Mouse (Mus musculus): ENCODE data around the gene Bach2. TPM values are rescaled to one million over a fixed set of nuclear protein-coding genes. Genes with fewer than 3 reads are reported as not detected.

Bach2 gene
- polyA plus RNA-seq, 1 experiment from 2014 or later: 6.7 TPM

DNA sequence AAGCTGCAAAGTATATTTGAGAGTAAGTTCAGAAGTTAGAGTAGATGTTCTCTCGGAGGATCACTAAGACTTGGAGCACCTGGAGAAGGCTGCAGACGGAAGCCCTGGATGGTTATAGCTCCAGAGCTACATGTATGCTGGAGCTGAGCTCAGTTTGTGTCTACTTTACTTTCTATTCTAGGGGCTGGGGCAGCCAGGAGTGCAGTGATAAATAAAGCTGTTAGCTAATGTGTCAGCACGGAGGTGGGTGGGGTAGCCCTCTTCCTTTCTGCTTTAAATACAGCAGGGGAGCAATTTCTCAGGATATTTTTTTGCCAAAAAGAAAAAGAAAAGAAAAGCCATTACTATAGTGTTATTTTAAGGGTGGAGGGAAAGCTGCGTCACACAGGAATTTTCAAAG, 98.0 kb downstream of the Bach2 start:
- ATAC-seq (replicated peaks; ENCODE audit: low FRiP score, low TSS enrichment, low read depth) (no peak), DNase-seq (ENCODE audit: low spot score) (no peak)
- no peak overlapping the region for H3K4me3 ChIP-seq (ENCODE audit: low read depth, low read length)
- H3K9me3 ChIP-seq (ENCODE audit: control insufficient read depth, low read length): no peaks in the 10 kb centered on the region
- WGBS: 33% methylated on average over 4 of the region's 4 CpGs
- H3K4me2 ChIP-seq (ENCODE audit: low read length): no peak overlapping the region
- H3K9ac ChIP-seq (ENCODE audit: low read length): no peak overlapping the region
- H3K4me1 ChIP-seq (replicated peaks; ENCODE audit: control insufficient read depth, insufficient read depth, low read length): peaks cover 20% of the 10 kb centered on the region
- H3K27ac ChIP-seq (ENCODE audit: low read depth): no peak overlapping the region
- H3K36me3 ChIP-seq (ENCODE audit: control insufficient read depth, insufficient read depth, low read length): no peaks in the 10 kb centered on the region
- H3K27me3 ChIP-seq (replicated peaks; ENCODE audit: control insufficient read depth, insufficient read depth, low read length): no peaks in the 10 kb centered on the region

- H3K27me3 ChIP-seq (replicated peaks; ENCODE audit: control insufficient read depth, insufficient read depth, low read length): no peaks in the 10 kb centered on the region
- peak overlapping the region; percentile 4; the same call in 1 of the 2 replicates for H3K4me2 ChIP-seq (ENCODE audit: low read length)
Observed at GRCm38 (mm10) chr4:32337638-32338037, 99.0 kb downstream of the Bach2 start.

DNA sequence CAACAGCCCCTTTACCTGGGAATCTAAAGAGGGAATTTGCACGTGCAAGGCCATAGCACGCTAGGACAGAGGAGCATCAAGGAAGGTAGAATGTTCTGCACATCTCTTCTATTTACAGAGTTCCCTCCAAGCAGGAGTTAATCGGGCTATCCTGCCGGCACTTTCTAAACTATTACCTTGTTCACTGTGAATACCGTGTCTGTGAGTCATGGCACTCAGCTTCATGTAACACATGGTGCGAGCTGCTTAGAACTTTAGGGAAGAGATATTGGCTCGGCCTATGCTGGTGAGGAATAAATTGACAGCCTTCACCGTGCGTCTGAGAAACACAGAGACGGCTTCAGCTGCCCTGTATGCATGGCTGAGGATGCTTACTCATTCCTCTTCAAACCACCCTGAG, 99.8 kb downstream of the Bach2 start:
- 54% methylated on average over 10 of the region's 10 CpGs for WGBS

More at GRCm38 (mm10) chr4:32337638-32338037, 99.0 kb downstream of the Bach2 start:
- H3K9ac ChIP-seq (ENCODE audit: low read length): no peak overlapping the region
- DNase-seq (ENCODE audit: low spot score) (no peak), ATAC-seq (replicated peaks; ENCODE audit: low FRiP score, low TSS enrichment, low read depth) (peak; percentile 55; the same call in 1 of the 2 replicates)
- WGBS: 3% methylated on average over 11 of the region's 11 CpGs
- H3K36me3 ChIP-seq (ENCODE audit: control insufficient read depth, insufficient read depth, low read length): no peaks in the 10 kb centered on the region
- peaks cover 20% of the 10 kb centered on the region for H3K4me1 ChIP-seq (replicated peaks; ENCODE audit: control insufficient read depth, insufficient read depth, low read length)
- H3K4me3 ChIP-seq (ENCODE audit: low read depth, low read length): no peak overlapping the region
- no peak overlapping the region for H3K27ac ChIP-seq (ENCODE audit: low read depth)
- H3K9me3 ChIP-seq (ENCODE audit: control insufficient read depth, low read length): no peaks in the 10 kb centered on the region

GRCm38 (mm10) chr4:32340844-32341243, 102.2 kb downstream of the Bach2 start:
- 87% methylated on average over 7 of the region's 7 CpGs for WGBS
- no peaks in the 10 kb centered on the region for H3K36me3 ChIP-seq (ENCODE audit: control insufficient read depth, insufficient read depth, low read length)
- H3K27ac ChIP-seq (ENCODE audit: low read depth): no peak overlapping the region
- ATAC-seq (replicated peaks; ENCODE audit: low FRiP score, low TSS enrichment, low read depth): no peak
- no peak overlapping the region for H3K4me2 ChIP-seq (ENCODE audit: low read length)
- peaks cover 29% of the 10 kb centered on the region for H3K4me1 ChIP-seq (replicated peaks; ENCODE audit: control insufficient read depth, insufficient read depth, low read length)
- no peak overlapping the region for H3K9ac ChIP-seq (ENCODE audit: low read length)
- DNase-seq (ENCODE audit: low spot score): no peak
- H3K4me3 ChIP-seq (ENCODE audit: low read depth, low read length): no peak overlapping the region
- H3K9me3 ChIP-seq (ENCODE audit: control insufficient read depth, low read length): no peaks in the 10 kb centered on the region
- H3K27me3 ChIP-seq (replicated peaks; ENCODE audit: control insufficient read depth, insufficient read depth, low read length): no peaks in the 10 kb centered on the region

More for the DNA sequence above, 99.8 kb downstream of the Bach2 start:
- DNase-seq (ENCODE audit: low spot score): no peak
- no peaks in the 10 kb centered on the region for H3K9me3 ChIP-seq (ENCODE audit: control insufficient read depth, low read length)
- peaks cover 25% of the 10 kb centered on the region for H3K4me1 ChIP-seq (replicated peaks; ENCODE audit: control insufficient read depth, insufficient read depth, low read length)
- H3K27me3 ChIP-seq (replicated peaks; ENCODE audit: control insufficient read depth, insufficient read depth, low read length): no peaks in the 10 kb centered on the region
- ATAC-seq (replicated peaks; ENCODE audit: low FRiP score, low TSS enrichment, low read depth): no peak
- H3K27ac ChIP-seq (ENCODE audit: low read depth): no peak overlapping the region
- H3K4me2 ChIP-seq (ENCODE audit: low read length): no peak overlapping the region
- H3K36me3 ChIP-seq (ENCODE audit: control insufficient read depth, insufficient read depth, low read length): no peaks in the 10 kb centered on the region
- H3K9ac ChIP-seq (ENCODE audit: low read length): no peak overlapping the region
- H3K4me3 ChIP-seq (ENCODE audit: low read depth, low read length): no peak overlapping the region

- Histone ChIP-seq H3K27ac (ENCODE audit: low read depth) (no peak overlapping the region), H3K36me3 (ENCODE audit: control insufficient read depth, insufficient read depth, low read length) (no peaks in the 10 kb centered on the region), H3K9ac (ENCODE audit: low read length) (no peak overlapping the region), H3K9me3 (ENCODE audit: control insufficient read depth, low read length) (no peaks in the 10 kb centered on the region), H3K4me3 (ENCODE audit: low read depth, low read length) (no peak overlapping the region), H3K4me2 (ENCODE audit: low read length) (no peak overlapping the region), H3K27me3 (replicated peaks; ENCODE audit: control insufficient read depth, insufficient read depth, low read length) (no peaks in the 10 kb centered on the region), H3K4me1 (replicated peaks; ENCODE audit: control insufficient read depth, insufficient read depth, low read length) (peaks cover 23% of the 10 kb centered on the region)
- no peak for ATAC-seq (replicated peaks; ENCODE audit: low FRiP score, low TSS enrichment, low read depth)
- DNase-seq (ENCODE audit: low spot score): no peak
- 76% methylated on average over 7 of the region's 7 CpGs for WGBS
Observed at GRCm38 (mm10) chr4:32342269-32342668, 103.7 kb downstream of the Bach2 start.

DNA sequence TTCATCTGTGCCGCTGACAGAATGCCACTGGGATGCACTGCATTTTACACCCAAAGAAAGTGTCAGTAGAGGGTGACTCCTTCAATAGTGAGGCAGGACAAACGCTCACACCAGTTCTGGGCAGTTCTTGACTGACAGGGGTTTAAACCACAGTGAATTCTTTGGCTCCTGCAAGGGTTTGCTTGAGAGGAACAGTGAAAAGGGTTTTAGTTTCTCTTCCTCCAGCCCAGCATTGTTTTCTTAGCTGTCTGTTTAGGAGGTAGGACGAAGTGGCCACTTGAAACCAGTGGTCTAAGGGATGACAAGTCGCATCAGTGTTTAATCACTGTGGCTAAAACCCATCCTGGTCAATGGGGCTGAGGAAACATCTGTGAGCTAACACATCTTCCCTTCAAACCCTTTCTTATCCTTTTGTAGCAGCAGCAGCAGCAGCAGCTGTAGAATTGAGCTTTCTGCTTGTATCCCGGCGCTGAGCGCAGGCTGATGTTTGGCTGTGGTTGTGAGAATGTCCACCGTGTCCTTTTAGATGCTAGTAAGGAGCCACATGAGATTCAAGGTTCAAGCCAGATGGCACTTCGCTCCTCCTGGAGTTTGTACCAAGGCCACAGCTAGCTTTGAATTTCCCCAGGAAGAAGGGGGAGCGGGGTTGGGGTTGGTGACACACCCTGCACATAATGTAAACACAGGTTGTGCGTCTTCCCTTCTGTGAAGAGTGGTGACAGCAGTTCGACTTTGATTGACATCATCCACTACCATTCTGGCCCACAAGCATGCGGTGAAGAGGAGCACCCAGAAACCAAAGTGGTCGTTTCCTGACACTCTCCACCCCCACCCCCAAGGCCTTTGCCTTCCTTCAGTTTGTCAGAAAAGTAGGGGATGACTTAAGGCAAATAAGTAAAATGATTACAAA, 104.9 kb downstream of the Bach2 start:
- H3K4me3 ChIP-seq (ENCODE audit: low read depth, low read length): no peak overlapping the region
- ATAC-seq (replicated peaks; ENCODE audit: low FRiP score, low TSS enrichment, low read depth) (no peak), DNase-seq (ENCODE audit: low spot score) (no peak)
- H3K36me3 ChIP-seq (ENCODE audit: control insufficient read depth, insufficient read depth, low read length): no peaks in the 10 kb centered on the region
- no peaks in the 10 kb centered on the region for H3K27me3 ChIP-seq (replicated peaks; ENCODE audit: control insufficient read depth, insufficient read depth, low read length)
- H3K4me1 ChIP-seq (replicated peaks; ENCODE audit: control insufficient read depth, insufficient read depth, low read length): peaks cover 11% of the 10 kb centered on the region; the same call in 1 of the 2 replicates
- WGBS: 60% methylated on average over 14 of the region's 14 CpGs
- H3K9me3 ChIP-seq (ENCODE audit: control insufficient read depth, low read length): no peaks in the 10 kb centered on the region
- no peak overlapping the region for H3K4me2 ChIP-seq (ENCODE audit: low read length)
- H3K27ac ChIP-seq (ENCODE audit: low read depth): peak overlapping the region; percentile 2
- no peak overlapping the region for H3K9ac ChIP-seq (ENCODE audit: low read length)

DNA sequence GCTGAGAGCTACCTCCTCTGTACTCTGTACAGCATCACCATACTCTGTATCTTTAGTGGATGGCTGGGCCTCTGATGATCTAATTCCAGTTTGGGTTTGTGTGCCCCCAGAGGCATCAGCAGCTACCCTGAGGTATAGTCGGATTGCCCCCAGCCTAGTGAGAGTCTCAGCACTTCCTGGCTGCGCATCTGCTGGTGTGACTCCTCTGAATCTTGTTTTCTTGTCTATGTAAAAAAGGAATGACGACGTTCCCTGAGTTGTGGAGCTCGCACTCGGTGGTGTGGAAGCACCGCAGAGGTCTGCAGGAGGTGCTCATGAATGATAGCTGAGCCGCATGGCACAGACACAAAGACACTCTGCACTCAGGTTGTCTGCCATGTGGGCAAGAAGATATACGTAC, 105.7 kb downstream of the Bach2 start:
- no peak overlapping the region for H3K4me3 ChIP-seq (ENCODE audit: low read depth, low read length)
- ATAC-seq (replicated peaks; ENCODE audit: low FRiP score, low TSS enrichment, low read depth): no peak
- no peak for DNase-seq (ENCODE audit: low spot score)
- H3K36me3 ChIP-seq (ENCODE audit: control insufficient read depth, insufficient read depth, low read length): no peaks in the 10 kb centered on the region
- 74% methylated on average over 9 of the region's 9 CpGs for WGBS
- H3K27ac ChIP-seq (ENCODE audit: low read depth): no peak overlapping the region
- H3K27me3 ChIP-seq (replicated peaks; ENCODE audit: control insufficient read depth, insufficient read depth, low read length): no peaks in the 10 kb centered on the region
- H3K9ac ChIP-seq (ENCODE audit: low read length): no peak overlapping the region
- H3K9me3 ChIP-seq (ENCODE audit: control insufficient read depth, low read length): no peaks in the 10 kb centered on the region
- peaks cover 9% of the 10 kb centered on the region; the same call in 1 of the 2 replicates for H3K4me1 ChIP-seq (replicated peaks; ENCODE audit: control insufficient read depth, insufficient read depth, low read length)
- no peak overlapping the region for H3K4me2 ChIP-seq (ENCODE audit: low read length)

- H3K4me3 ChIP-seq (ENCODE audit: low read depth, low read length): no peak overlapping the region
- H3K36me3 ChIP-seq (ENCODE audit: control insufficient read depth, insufficient read depth, low read length): no peaks in the 10 kb centered on the region
- H3K4me1 ChIP-seq (replicated peaks; ENCODE audit: control insufficient read depth, insufficient read depth, low read length): peaks cover 9% of the 10 kb centered on the region; the same call in 1 of the 2 replicates
- 50% methylated on average over 6 of the region's 6 CpGs for WGBS
- H3K9ac ChIP-seq (ENCODE audit: low read length): no peak overlapping the region
- no peak overlapping the region for H3K27ac ChIP-seq (ENCODE audit: low read depth)
- no peaks in the 10 kb centered on the region for H3K27me3 ChIP-seq (replicated peaks; ENCODE audit: control insufficient read depth, insufficient read depth, low read length)
- H3K9me3 ChIP-seq (ENCODE audit: control insufficient read depth, low read length): no peaks in the 10 kb centered on the region
- no peak overlapping the region for H3K4me2 ChIP-seq (ENCODE audit: low read length)
- ATAC-seq (replicated peaks; ENCODE audit: low FRiP score, low TSS enrichment, low read depth) (no peak), DNase-seq (ENCODE audit: low spot score) (no peak)
Observed at GRCm38 (mm10) chr4:32347202-32347601, 108.6 kb downstream of the Bach2 start.

- DNase-seq (ENCODE audit: low spot score) (no peak), ATAC-seq (replicated peaks; ENCODE audit: low FRiP score, low TSS enrichment, low read depth) (no peak)
- no peak overlapping the region for H3K4me2 ChIP-seq (ENCODE audit: low read length)
- H3K27ac ChIP-seq (ENCODE audit: low read depth): no peak overlapping the region
- H3K9ac ChIP-seq (ENCODE audit: low read length): no peak overlapping the region
- no peak overlapping the region for H3K4me3 ChIP-seq (ENCODE audit: low read depth, low read length)
- H3K4me1 ChIP-seq (replicated peaks; ENCODE audit: control insufficient read depth, insufficient read depth, low read length): peaks cover 14% of the 10 kb centered on the region
- no peaks in the 10 kb centered on the region for H3K9me3 ChIP-seq (ENCODE audit: control insufficient read depth, low read length)
- WGBS: 73% methylated on average over 5 of the region's 5 CpGs
- no peaks in the 10 kb centered on the region for H3K36me3 ChIP-seq (ENCODE audit: control insufficient read depth, insufficient read depth, low read length)
- no peaks in the 10 kb centered on the region for H3K27me3 ChIP-seq (replicated peaks; ENCODE audit: control insufficient read depth, insufficient read depth, low read length)
Observed at GRCm38 (mm10) chr4:32347711-32348110, 109.1 kb downstream of the Bach2 start.

Measured in intestine, embryonic 14.5 days (tissue).